Mouse (Mus musculus): Measurements from ENCODE around the gene Oxsm. TPM values are rescaled to one million over a fixed set of nuclear protein-coding genes. Genes with fewer than 3 reads are reported as not detected.

Oxsm gene
- polyA plus RNA-seq, 1 experiment, result 2.9 TPM

- Histone ChIP-seq H3K4me1 (ENCODE audit: control insufficient read depth, insufficient read depth, insufficient read length) (no peaks in the 10 kb centered on the region), H3K36me3 (ENCODE audit: control insufficient read depth, insufficient read depth, low read length) (peaks cover 2% of the 10 kb centered on the region; the same call in 1 of the 2 replicates), H3K27ac (ENCODE audit: insufficient read depth, low read length) (no peak overlapping the region), H3K27me3 (ENCODE audit: control insufficient read depth, insufficient read depth, low read length) (no peaks in the 10 kb centered on the region), H3K4me3 (ENCODE audit: extremely low read depth, insufficient read depth, insufficient read length) (peak overlapping the region; percentile 87)
- WGBS, result 56% methylated on average over 3 of the region's 3 CpGs
- TF ChIP-seq POLR2A (IDR thresholded peaks at IDR 0.05; ENCODE audit: low read depth, low read length) (no peak), CTCF (IDR thresholded peaks at IDR 0.05; ENCODE audit: extremely low read depth, insufficient read depth, insufficient read length, insufficient replicate concordance) (no peak)
- DNase-seq (ENCODE audit: low read depth in 1 of 2, low spot score in 2 of 2), result no peak
Measured at GRCm38 (mm10) chr14:16250099-16250498, 491 bp upstream of the Oxsm start.

- no peak for DNase-seq (ENCODE audit: low read depth in 1 of 2, low spot score in 2 of 2)
- 10% methylated on average over 9 of the region's 9 CpGs for WGBS
- H3K27ac ChIP-seq (ENCODE audit: insufficient read depth, low read length), result no peak overlapping the region
- H3K27me3 ChIP-seq (ENCODE audit: control insufficient read depth, insufficient read depth, low read length), result no peaks in the 10 kb centered on the region
- H3K4me1 ChIP-seq (ENCODE audit: control insufficient read depth, insufficient read depth, insufficient read length), result peaks cover 3% of the 10 kb centered on the region; the same call in 1 of the 2 replicates
- peak overlapping the region; percentile 66 for H3K4me3 ChIP-seq (ENCODE audit: extremely low read depth, insufficient read depth, insufficient read length)
- TF ChIP-seq CTCF (IDR thresholded peaks at IDR 0.05; ENCODE audit: extremely low read depth, insufficient read depth, insufficient read length, insufficient replicate concordance) (no peak), POLR2A (IDR thresholded peaks at IDR 0.05; ENCODE audit: low read depth, low read length) (no peak)
- H3K36me3 ChIP-seq (ENCODE audit: control insufficient read depth, insufficient read depth, low read length), result no peaks in the 10 kb centered on the region
Measured at GRCm38 (mm10) chr14:16248603-16249157, 928 bp downstream of the Oxsm start.

- WGBS, result 78% methylated on average over 3 of the region's 3 CpGs
- no peaks in the 10 kb centered on the region for H3K27me3 ChIP-seq (ENCODE audit: control insufficient read depth, insufficient read depth, low read length)
- no peak for TF ChIP-seq POLR2A (IDR thresholded peaks at IDR 0.05; ENCODE audit: low read depth, low read length)
- TF ChIP-seq CTCF (IDR thresholded peaks at IDR 0.05; ENCODE audit: extremely low read depth, insufficient read depth, insufficient read length, insufficient replicate concordance), result no peak
- no peak for DNase-seq (ENCODE audit: low read depth in 1 of 2, low spot score in 2 of 2)
- peaks cover 3% of the 10 kb centered on the region; the same call in 1 of the 2 replicates for H3K4me1 ChIP-seq (ENCODE audit: control insufficient read depth, insufficient read depth, insufficient read length)
- H3K27ac ChIP-seq (ENCODE audit: insufficient read depth, low read length), result no peak overlapping the region
- no peaks in the 10 kb centered on the region for H3K36me3 ChIP-seq (ENCODE audit: control insufficient read depth, insufficient read depth, low read length)
- H3K4me3 ChIP-seq (ENCODE audit: extremely low read depth, insufficient read depth, insufficient read length), result no peak overlapping the region
Measured at GRCm38 (mm10) chr14:16248135-16248534, 1.5 kb downstream of the Oxsm start.

- TF ChIP-seq POLR2A (IDR thresholded peaks at IDR 0.05; ENCODE audit: low read depth, low read length) (no peak), CTCF (IDR thresholded peaks at IDR 0.05; ENCODE audit: extremely low read depth, insufficient read depth, insufficient read length, insufficient replicate concordance) (no peak)
- no peaks in the 10 kb centered on the region for H3K27me3 ChIP-seq (ENCODE audit: control insufficient read depth, insufficient read depth, low read length)
- no peaks in the 10 kb centered on the region for H3K36me3 ChIP-seq (ENCODE audit: control insufficient read depth, insufficient read depth, low read length)
- no peak overlapping the region for H3K27ac ChIP-seq (ENCODE audit: insufficient read depth, low read length)
- H3K4me3 ChIP-seq (ENCODE audit: extremely low read depth, insufficient read depth, insufficient read length), result no peak overlapping the region
- peaks cover 3% of the 10 kb centered on the region; the same call in 1 of the 2 replicates for H3K4me1 ChIP-seq (ENCODE audit: control insufficient read depth, insufficient read depth, insufficient read length)
- DNase-seq (ENCODE audit: low read depth in 1 of 2, low spot score in 2 of 2), result no peak
- WGBS, result 84% methylated on average over 2 of the region's 2 CpGs
Measured at GRCm38 (mm10) chr14:16246340-16246912, 3.2 kb downstream of the Oxsm start.

- no peaks in the 10 kb centered on the region for H3K27me3 ChIP-seq (ENCODE audit: control insufficient read depth, insufficient read depth, low read length)
- no peak overlapping the region for H3K27ac ChIP-seq (ENCODE audit: insufficient read depth, low read length)
- peaks cover 4% of the 10 kb centered on the region; the same call in 1 of the 2 replicates for H3K36me3 ChIP-seq (ENCODE audit: control insufficient read depth, insufficient read depth, low read length)
- peaks cover 3% of the 10 kb centered on the region; the same call in 1 of the 2 replicates for H3K4me1 ChIP-seq (ENCODE audit: control insufficient read depth, insufficient read depth, insufficient read length)
- H3K4me3 ChIP-seq (ENCODE audit: extremely low read depth, insufficient read depth, insufficient read length), result no peak overlapping the region
- no peak for DNase-seq (ENCODE audit: low read depth in 1 of 2, low spot score in 2 of 2)
- 93% methylated on average over 1 of the region's 1 CpGs for WGBS
- no peak for TF ChIP-seq POLR2A (IDR thresholded peaks at IDR 0.05; ENCODE audit: low read depth, low read length)
Measured at GRCm38 (mm10) chr14:16245127-16245526, 4.5 kb downstream of the Oxsm start.

GRCm38 (mm10) chr14:16244370-16244769 lies 5.2 kb downstream of the Oxsm start:
- Histone ChIP-seq H3K27ac (ENCODE audit: insufficient read depth, low read length) (no peak overlapping the region), H3K27me3 (ENCODE audit: control insufficient read depth, insufficient read depth, low read length) (no peaks in the 10 kb centered on the region), H3K4me1 (ENCODE audit: control insufficient read depth, insufficient read depth, insufficient read length) (peaks cover 3% of the 10 kb centered on the region; the same call in 1 of the 2 replicates), H3K36me3 (ENCODE audit: control insufficient read depth, insufficient read depth, low read length) (peaks cover 4% of the 10 kb centered on the region; the same call in 1 of the 2 replicates), H3K4me3 (ENCODE audit: extremely low read depth, insufficient read depth, insufficient read length) (no peak overlapping the region)
- WGBS, result 49% methylated on average over 2 of the region's 2 CpGs
- DNase-seq (ENCODE audit: low read depth in 1 of 2, low spot score in 2 of 2), result no peak
- TF ChIP-seq POLR2A (IDR thresholded peaks at IDR 0.05; ENCODE audit: low read depth, low read length) (no peak), CTCF (IDR thresholded peaks at IDR 0.05; ENCODE audit: extremely low read depth, insufficient read depth, insufficient read length, insufficient replicate concordance) (no peak)

- 7% methylated on average over 10 of the region's 10 CpGs for WGBS
- H3K27me3 ChIP-seq (ENCODE audit: control insufficient read depth, insufficient read depth, low read length), result no peaks in the 10 kb centered on the region
- peaks cover 3% of the 10 kb centered on the region; the same call in 1 of the 2 replicates for H3K4me1 ChIP-seq (ENCODE audit: control insufficient read depth, insufficient read depth, insufficient read length)
- H3K4me3 ChIP-seq (ENCODE audit: extremely low read depth, insufficient read depth, insufficient read length), result peak overlapping the region; percentile 98
- TF ChIP-seq CTCF (IDR thresholded peaks at IDR 0.05; ENCODE audit: extremely low read depth, insufficient read depth, insufficient read length, insufficient replicate concordance) (no peak), POLR2A (IDR thresholded peaks at IDR 0.05; ENCODE audit: low read depth, low read length) (no peak)
- peaks cover 4% of the 10 kb centered on the region; the same call in 1 of the 2 replicates for H3K36me3 ChIP-seq (ENCODE audit: control insufficient read depth, insufficient read depth, low read length)
- peak overlapping the region; percentile 99 for H3K27ac ChIP-seq (ENCODE audit: insufficient read depth, low read length)
- DNase-seq (ENCODE audit: low read depth in 1 of 2, low spot score in 2 of 2), result no peak
Measured at GRCm38 (mm10) chr14:16243603-16244209, 5.9 kb downstream of the Oxsm start.
